Mouse (Mus musculus) c-Kit-negative CD71-positive TER-119-positive erythroid progenitor cells, embryonic 14.5 days (primary cell): ENCODE results near the gene Tnnt1.
"Not testable (repeated sequence)": the region's sequence is repeated elsewhere in the genome, so short reads cannot be mapped to it uniquely, and the experiment has no call there.

Source experiments
- DNase-seq: peaks from one replicate; pipeline ENCODE4 v3.0.0-alpha.2; 2013; ENCODE audit warnings: low read depth, low spot score

Gene Tnnt1

DNA sequence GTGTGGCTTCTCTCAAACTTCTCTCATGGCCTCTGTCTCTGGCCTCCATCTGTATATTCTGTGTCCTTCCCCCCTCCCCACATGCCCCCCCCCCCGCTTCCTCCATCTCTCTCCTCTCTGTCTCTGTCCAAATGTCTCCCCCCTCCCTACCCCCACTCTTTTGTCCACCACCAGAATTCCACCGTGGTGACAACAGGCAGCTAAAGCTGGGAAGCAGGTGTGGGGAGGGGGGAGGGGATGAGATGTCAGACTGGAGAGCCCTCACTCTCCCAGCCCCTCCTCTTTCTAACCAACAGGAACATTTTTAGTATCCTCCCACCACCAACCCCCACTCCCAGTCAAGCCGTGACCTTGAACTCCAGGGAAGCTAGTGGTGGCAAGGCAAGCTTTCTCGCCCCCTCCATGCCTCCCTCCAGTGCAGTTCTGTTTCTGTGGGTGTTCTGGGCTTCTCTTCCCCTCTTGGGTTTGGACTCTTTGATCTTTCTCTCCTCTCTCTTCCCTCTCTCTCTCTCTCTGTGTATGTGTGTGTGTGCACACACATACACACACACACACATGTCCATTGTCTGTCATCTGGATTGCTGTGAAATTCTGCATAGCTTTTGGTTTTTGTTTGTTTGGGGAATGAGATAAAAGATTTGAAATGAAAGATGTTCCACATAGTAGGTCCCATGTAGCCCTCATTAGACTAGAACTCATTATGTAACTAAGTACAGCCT is at the start of gene Tnnt1:
Tnnt1 (minus strand) TSS at position 51 of the 719 bp plus-strand sequence.
- DNase-seq = no peak

DNA sequence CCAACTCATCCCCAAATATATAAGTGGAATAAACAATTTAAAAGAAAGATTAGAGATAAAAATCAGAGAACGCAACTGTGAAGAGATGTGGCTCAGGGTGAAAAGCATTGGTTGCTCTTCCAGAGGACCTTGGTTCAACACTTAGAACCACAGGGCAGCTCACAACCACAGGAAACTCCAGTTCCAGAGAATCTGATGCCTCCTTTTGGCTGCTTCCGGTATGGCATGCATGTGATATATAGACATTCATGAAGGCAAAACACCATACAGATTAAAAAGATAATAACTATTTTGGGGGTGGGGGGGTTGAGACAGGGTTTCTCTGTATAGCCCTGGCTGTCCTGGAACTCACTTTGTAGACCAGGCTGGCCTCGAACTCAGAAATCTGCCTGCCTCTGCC is 46.5 kb upstream of the Tnnt1 start:
- DNase-seq = no peak

- no peak for DNase-seq
Measured at GRCm38 (mm10) chr7:4557167-4557560, 41.0 kb upstream of the Tnnt1 start.

DNA sequence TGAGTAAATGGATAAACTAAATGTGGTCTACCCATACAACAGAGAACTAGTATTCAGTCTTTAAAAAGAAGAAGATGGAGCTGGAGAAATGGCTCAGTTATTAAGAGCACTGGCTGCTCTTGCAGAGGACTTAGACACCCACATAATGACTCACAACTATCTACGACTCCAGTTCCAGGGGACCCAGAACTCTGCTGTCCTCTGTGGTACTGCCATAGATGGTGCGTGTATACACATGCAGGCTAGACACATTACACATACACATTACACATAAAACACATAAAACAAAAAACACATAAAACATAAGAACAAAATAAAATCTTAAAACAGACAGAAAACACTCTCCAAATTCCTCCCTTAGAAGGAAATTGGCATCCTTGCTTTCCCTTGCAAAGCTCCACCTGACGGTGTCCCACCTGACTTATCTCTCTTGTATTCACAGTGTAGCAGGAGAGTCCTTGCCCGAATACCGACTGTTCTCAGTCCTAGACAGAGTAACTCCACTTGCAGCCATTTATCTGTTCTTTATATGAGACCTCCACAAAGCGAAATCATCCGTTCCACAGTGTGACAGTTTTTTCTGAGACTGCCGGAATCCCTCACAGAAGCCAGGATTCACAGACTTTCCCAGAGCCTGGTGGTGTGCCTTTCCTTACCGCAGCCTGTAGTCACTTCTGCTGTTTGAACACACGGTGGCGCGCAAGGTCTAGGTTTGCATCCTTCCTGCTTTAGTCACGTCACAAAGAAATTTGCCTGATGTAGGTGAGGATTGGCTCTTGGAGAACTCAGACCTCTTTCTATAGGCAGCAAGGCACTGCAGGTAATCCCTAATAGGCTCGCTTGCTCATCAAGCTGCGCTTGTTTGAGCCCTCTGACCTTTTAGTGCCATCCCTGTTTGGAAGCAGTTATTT is 40.3 kb upstream of the Tnnt1 start:
- peak; percentile 61 for DNase-seq

DNA sequence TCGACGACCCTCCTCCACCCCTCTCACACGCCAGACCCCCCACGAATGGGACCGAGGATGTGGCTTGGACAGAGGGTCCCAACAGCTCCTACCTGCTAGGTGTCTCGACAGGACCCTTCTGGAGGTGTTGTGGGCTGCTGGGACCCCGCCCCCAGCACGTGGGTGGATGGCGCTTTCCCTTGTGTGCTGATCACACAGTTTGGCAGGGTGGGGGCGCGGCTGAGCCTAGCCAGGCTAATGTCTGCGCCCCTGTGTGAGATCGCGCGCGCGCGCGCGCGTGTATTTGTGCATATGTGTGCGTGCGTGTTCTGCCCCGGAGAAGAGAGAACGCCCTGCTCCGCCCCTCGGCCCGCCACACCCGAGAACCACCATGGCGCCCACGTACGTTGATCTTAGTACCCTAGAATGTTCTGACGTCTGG is 31.0 kb upstream of the Tnnt1 start, which contains the start of gene Syt5:
Syt5 (minus strand) TSS at position 321 of the 421 bp plus-strand sequence.
- DNase-seq = no peak

- DNase-seq = no peak
Measured at GRCm38 (mm10) chr7:4546591-4547131, 30.5 kb upstream of the Tnnt1 start.

DNA sequence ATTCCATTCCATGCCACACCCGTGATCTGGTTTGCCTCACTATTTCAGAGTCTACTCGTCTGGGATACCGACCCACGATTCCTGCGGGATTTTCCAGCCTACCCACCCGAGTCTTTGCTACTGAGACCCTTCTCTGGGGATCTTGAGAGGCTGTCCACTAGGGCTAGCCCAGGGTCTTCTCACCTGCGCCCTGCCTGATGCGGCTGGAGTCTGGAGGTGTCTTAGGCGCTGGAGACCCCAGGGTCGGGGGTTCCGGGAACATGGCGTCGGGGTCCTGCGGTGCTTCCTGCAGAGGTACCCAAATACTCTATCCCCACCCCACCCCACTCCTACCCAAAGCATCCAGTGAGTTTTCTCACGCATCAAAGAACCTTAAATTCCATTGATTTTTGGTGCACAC is 29.9 kb upstream of the Tnnt1 start:
- DNase-seq = no peak

DNA sequence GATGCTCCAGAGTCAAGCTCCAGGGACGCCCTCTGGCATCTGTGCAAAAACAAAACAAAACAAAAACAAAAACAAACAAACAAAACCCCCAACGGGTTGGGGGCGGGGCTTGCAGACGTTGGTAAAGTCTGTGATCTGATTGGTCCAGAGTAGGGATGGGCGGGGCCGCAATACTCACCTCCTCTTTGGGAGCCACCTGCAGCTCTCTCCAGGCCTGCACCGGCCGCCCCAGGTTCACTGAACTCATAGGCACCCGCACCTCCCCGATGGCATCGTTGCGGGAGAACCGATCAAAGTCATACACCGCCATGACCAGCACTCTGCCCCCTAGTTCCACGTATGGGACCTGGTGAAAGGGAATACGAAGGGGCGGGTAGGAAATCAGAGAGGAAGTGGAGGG is 25.8 kb upstream of the Tnnt1 start:
- DNase-seq = no peak

DNA sequence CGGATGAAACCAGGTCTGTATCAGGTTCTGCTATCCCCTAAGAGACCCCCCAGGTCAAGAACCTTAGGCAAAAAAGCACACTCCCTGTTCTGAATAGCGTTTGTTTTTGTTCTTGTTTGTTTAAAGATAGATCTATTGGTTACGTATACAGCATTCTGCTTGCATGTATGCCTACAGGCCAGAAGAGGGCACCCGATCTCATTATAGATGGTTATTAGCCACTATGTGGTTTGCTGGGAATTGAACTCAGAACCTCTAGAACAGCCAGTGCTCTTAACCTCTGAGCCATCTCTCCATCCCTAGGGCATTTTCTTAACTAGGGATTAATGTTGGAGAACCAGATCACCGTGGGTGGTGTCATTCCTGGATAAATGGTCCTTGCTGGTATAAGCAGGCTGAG is 25.2 kb upstream of the Tnnt1 start:
- DNase-seq = no peak

DNA sequence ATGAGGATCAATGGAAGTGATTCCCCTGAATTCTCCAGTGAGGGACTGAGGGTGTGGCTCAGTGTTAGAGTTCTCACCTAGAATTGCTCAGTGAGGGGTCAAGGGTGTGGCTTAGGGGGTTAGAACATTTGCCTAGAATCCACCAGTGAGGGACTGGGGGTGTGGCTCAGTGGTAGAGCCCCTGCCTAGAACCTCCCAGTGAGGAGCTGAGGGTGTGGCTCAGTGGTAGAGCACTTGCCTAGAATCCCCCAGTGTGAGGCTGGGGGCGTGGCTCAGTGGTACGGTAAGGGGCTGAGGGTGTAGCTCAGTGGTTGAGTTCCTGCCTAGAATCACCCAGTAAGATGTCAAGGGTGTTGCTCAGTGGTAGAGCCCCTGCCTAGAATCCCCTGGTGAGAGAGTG is 22.8 kb upstream of the Tnnt1 start:
- DNase-seq = no peak

DNA sequence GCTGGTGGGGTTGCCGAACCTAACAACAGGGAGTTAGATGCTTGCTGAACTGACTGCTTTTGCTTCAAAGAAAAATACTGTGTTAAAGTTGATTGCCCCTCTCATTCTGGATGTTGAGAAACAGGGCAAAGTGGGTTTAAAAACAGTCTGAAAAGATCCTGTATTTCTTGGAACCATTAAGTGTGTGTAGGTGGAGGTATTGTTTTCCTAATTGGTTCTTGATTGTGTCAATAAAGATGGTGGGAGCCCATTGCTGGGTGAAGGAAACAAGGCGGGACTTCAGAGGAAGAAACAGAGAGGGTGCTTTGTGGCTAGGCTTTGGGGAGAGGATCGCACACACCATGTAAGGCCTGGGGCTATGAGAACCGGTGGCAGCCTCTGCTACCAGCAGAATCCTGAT is 21.0 kb upstream of the Tnnt1 start:
- DNase-seq = no peak

DNA sequence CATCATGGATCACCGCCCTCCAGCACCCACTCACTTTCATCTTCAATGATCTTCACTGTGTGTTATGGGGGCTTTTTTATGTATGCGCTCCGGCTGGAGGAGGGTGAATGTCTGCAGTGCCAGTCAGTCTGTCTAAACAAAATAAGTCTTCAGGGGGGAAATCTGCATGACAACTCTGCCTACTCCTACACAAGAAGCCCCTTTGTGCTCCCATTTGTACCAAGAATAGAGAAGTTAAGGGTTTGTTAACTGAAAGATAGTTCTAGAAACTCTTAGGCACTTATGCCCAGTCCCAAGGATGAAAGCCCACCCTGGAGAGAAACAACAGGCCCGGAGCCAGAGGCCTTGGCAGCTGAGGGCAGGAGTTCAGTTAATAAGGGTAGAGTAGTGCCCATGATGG is 20.2 kb upstream of the Tnnt1 start:
- DNase-seq = no peak

GRCm38 (mm10) chr7:4532005-4532729 is 16.0 kb upstream of the Tnnt1 start, which contains the start of gene Dnaaf3:
Gene Dnaaf3 (minus strand): TSS chr7:4532453.
- DNase-seq = no peak

- DNase-seq = not testable (repeated sequence)
Measured at GRCm38 (mm10) chr7:4530166-4530565, 14.0 kb upstream of the Tnnt1 start.

- DNase-seq = no peak
Measured at GRCm38 (mm10) chr7:4527302-4527689, 11.1 kb upstream of the Tnnt1 start.

DNA sequence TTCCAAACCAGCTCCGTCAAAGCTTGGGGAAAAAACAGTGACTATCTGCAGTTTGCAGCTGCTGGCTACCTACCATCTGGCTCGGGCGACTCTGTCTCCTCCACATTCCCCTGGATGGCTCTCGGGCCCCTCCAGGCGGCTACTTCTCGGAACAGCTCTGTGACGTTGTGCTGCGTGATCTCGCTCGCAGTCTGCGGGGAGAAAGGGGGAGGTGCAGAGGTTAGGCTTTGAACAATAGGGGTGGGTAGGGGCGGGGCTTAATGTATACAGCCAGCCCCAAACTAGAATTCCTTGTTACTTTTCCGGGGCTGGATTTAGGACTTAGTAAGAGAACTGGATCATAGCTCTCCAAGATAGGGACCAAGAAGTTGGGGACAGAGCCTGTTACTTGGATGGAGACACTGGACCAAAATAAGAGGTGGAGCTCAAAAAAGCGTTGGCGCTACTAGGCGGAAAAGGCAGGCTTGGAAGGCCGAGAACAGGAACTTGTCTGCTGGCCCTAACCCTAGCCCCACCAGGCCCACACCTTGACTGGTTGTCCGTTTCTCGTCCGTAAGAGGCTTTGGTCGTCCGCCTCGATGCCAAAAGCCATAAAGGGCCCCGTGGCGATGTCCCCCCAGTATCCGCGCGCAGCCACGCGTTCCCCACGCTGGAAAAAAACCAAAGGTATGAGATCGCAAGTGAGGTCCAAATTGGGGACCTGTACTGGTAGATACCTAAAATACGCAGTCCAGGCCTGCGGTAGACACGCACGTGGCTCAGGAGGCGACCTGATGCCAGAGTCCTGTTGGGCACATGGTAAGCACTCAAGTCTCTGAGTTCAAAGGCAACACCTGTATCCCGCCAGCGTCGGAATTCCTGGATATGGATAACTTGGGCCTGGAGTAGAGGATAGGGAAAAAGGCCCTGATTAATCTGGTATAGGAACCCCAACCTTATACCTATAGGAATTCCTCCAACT is 10.4 kb upstream of the Tnnt1 start:
- DNase-seq = no peak

GRCm38 (mm10) chr7:4524212-4524922 is 8.2 kb upstream of the Tnnt1 start, which contains the start of gene Tnni3:
Gene Tnni3 (minus strand): TSS chr7:4524229.
- not testable (repeated sequence) for DNase-seq

DNA sequence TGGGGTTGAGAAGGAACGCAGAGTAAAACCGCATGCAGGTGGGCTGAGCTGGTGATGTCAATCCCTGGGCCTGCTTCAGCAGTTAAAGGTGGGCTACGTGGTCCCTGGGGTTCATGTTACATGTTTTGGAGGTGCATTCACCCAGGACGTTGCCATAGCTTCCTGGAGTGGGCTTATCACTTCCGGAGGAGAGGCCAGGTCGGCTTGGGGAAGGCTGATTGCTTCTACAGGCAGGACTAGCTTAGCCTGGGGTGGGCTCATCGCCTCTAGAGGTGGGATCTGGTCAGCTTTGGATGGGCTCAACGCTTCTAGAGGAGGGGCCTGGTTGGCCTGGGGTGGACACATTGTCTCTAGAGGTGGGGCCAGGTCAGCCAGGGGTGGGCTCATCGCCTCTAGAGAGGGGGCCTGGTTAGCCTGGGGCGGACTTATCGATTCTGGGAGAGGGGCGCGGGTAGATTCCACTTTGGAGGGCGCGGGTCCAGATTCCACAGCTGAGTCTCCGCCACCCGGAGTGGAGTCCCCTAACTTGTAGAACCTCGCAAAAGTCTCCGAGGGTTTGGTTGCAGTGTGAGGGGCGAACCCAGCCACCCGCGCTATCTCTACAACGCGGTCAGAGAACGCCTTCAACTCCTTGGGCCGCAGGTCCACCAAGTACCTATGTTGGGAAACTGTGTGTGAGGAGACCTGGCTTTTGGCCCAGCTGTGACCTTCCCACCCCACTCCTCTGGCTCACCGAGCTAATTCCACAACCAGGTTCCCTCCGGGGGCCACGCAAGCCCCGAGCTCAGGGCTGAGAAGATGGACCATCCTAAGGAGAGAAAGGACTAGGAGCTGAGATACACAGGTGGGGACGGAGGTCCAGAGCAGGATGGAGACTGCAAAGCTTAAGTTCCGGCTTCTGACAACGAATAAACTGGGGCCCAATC is 7.3 kb upstream of the Tnnt1 start:
- no peak for DNase-seq

DNA sequence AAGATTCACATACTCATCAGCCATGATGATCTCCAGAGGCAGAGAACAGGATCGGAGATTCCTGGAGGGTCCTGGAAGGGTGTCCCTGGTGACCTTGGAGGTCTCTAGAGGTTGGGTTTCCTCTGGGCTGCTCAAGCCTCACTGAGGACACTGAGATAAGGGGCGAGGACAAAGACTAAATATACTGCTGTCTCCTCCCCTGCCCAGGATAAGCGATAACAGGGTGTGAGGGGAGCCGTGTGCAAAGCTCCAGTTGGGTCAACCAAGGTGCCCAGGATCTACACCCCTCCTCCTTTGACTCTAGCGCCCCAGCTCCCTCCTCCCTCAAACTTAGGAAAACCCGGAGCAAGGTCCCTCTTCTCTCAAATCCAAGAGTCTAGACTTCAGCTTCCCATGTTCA is 6.1 kb upstream of the Tnnt1 start:
- no peak for DNase-seq
